Comparison of ENCODE assay signal across 9 mouse cellular contexts in genomic region chrX:144689859-144690181, GRCm38 (mm10). TPM values are rescaled to one million over a fixed set of nuclear protein-coding genes. Genes with fewer than 3 reads are reported as not detected.
DNase-seq lines count a peak whose midpoint lies in the region; ATAC-seq lines count a peak whose summit lies in the region.
"Had no signal": no experiment of that assay in that cellular context is flagged by ENCODE, and none has a peak within 500 bp of the region (broad histone marks: within the 10 kb centered on the region; RNA-seq: fewer than 3 reads in every experiment).

No protein-coding gene starts in this region.

- ATAC-seq in lung, embryonic 15.5 days (ENCODE audit: borderline replicate concordance, extremely low read depth, low FRiP score, low TSS enrichment) = no peak
- 0 out of 2 replicates have a peak, but pooled peaks have one; percentile 32 for ATAC-seq in neural tube, embryonic 15.5 days (ENCODE audit: low FRiP score)

- 0 out of 2 replicates have a peak overlapping the region, but pooled peaks have one; percentile 42 for H3K4me3 ChIP-seq in lung, embryonic 15.5 days
- peak overlapping the region; percentile 52 for H3K4me3 ChIP-seq in limb, embryonic 10.5 days
- peak overlapping the region; percentile 47 for H3K4me3 ChIP-seq in neural tube, embryonic 15.5 days (replicated peaks)

- no peak overlapping the region for H3K9ac ChIP-seq in lung, embryonic 15.5 days
- H3K9ac ChIP-seq in neural tube, embryonic 15.5 days (replicated peaks) = no peak overlapping the region

- peaks cover 32% of the 10 kb centered on the region; the same call in 1 of the 2 replicates for H3K27me3 ChIP-seq in lung, embryonic 15.5 days
- peaks cover 79% of the 10 kb centered on the region for H3K27me3 ChIP-seq in limb, embryonic 10.5 days (ENCODE audit: low read depth, poor library complexity, severe bottlenecking)
- H3K27me3 ChIP-seq in neural tube, embryonic 15.5 days (replicated peaks) = peaks cover 17% of the 10 kb centered on the region; the same call in 1 of the 2 replicates

- H3K27ac ChIP-seq in lung, embryonic 15.5 days = no peak overlapping the region
- H3K27ac ChIP-seq in limb, embryonic 10.5 days = no peak overlapping the region
- no peak overlapping the region for H3K27ac ChIP-seq in neural tube, embryonic 15.5 days (replicated peaks)

- H3K9me3 ChIP-seq in lung, embryonic 15.5 days = no peaks in the 10 kb centered on the region
- H3K9me3 ChIP-seq in limb, embryonic 10.5 days (replicated peaks) = no peaks in the 10 kb centered on the region
- no peaks in the 10 kb centered on the region for H3K9me3 ChIP-seq in neural tube, embryonic 15.5 days (replicated peaks)

- H3K4me1 ChIP-seq in lung, embryonic 15.5 days = no peaks in the 10 kb centered on the region
- H3K4me1 ChIP-seq in limb, embryonic 10.5 days = peaks cover 4% of the 10 kb centered on the region; the same call in 1 of the 2 replicates
- H3K4me1 ChIP-seq in neural tube, embryonic 15.5 days = no peaks in the 10 kb centered on the region

- WGBS in lung, embryonic 15.5 days = 15% methylated on average over 7 of the region's 7 CpGs
- WGBS in limb, embryonic 10.5 days = 14% methylated on average over 7 of the region's 7 CpGs
- 15% methylated on average over 7 of the region's 7 CpGs for WGBS in neural tube, embryonic 15.5 days

- DNase-seq in adrenal gland, postnatal 14 days = peak; percentile 9
- DNase-seq in adrenal gland, postnatal 4 days (ENCODE audit: low spot score in 2 of 2) = no peak
- no peak for DNase-seq in lung, postnatal 10 days
- peak; percentile 29 for DNase-seq in limb, embryonic 10.5 days (ENCODE audit: low spot score)
- DNase-seq in kidney, postnatal 10 days = no peak
- DNase-seq in B cell, adult 2 months = no peak

- peak overlapping the region; percentile 79 for H3K4me2 ChIP-seq in lung, embryonic 15.5 days
- peak overlapping the region; percentile 67 for H3K4me2 ChIP-seq in neural tube, embryonic 15.5 days

- H3K36me3 ChIP-seq in lung, embryonic 15.5 days = no peaks in the 10 kb centered on the region
- H3K36me3 ChIP-seq in limb, embryonic 10.5 days = no peaks in the 10 kb centered on the region
- no peaks in the 10 kb centered on the region for H3K36me3 ChIP-seq in neural tube, embryonic 15.5 days

RNA-seq across cellular contexts. Expression of gene Rtl4, which starts 1.1 kb away (rescaled TPM):
- total RNA-seq in adrenal gland, postnatal 14 days (2021) = 2.1 and 3.1 TPM in 2 replicates
- total RNA-seq in adrenal gland, postnatal 4 days (2021) = 1 to 10 TPM; 2.9 to 3.6 TPM
- 0.10 and 0.18 TPM in 2 replicates for polyA plus RNA-seq in lung, embryonic 15.5 days (2015; fragmentation: Nextera tagmentation; extraction: Ambion mirVana)
- 0.15 TPM in 1 of 2 replicates, not detected in the other for polyA plus RNA-seq in limb, embryonic 10.5 days (2016; fragmentation: Nextera tagmentation; extraction: Ambion mirVana)
- polyA plus RNA-seq in neural tube, embryonic 15.5 days (2015; fragmentation: Nextera tagmentation; extraction: Ambion mirVana) = 1.1 and 1.8 TPM in 2 replicates
- total RNA-seq: liver, adult 2 months had no signal
- polyA plus RNA-seq: liver, adult 2 months had no signal

RNA-seq across cellular contexts. Expression of gene Trpc5, which starts 1.8 kb away (rescaled TPM):
- total RNA-seq in adrenal gland, postnatal 14 days (2021) = 1.1 and 1.4 TPM in 2 replicates
- 1 to 10 TPM; 2.9 to 4.0 TPM for total RNA-seq in adrenal gland, postnatal 4 days (2021)
- 0.04 TPM in 1 of 2 replicates, not detected in the other for polyA plus RNA-seq in lung, embryonic 15.5 days (2015; fragmentation: Nextera tagmentation; extraction: Ambion mirVana)
- 0.05 TPM in 1 of 2 replicates, not detected in the other for polyA plus RNA-seq in limb, embryonic 10.5 days (2016; fragmentation: Nextera tagmentation; extraction: Ambion mirVana)
- polyA plus RNA-seq in neural tube, embryonic 15.5 days (2015; fragmentation: Nextera tagmentation; extraction: Ambion mirVana) = 3.7 and 4.4 TPM in 2 replicates
- total RNA-seq: liver, adult 2 months had no signal
- polyA plus RNA-seq: liver, adult 2 months had no signal

Comparison
In these comparisons a context has a peak if more than half of its experiments do, and no peak if none do; other contexts are left out.
1. DNase-seq: peak in adrenal gland, postnatal 14 days (single experiment) and limb, embryonic 10.5 days (single experiment); none in adrenal gland, postnatal 4 days (0 of 2), lung, postnatal 10 days (single experiment), kidney, postnatal 10 days (single experiment) and B cell, adult 2 months (0 of 2).
2. Peak in every context shown above with its lines, with median percentiles within 50 percentile points of each other: H3K4me3 ChIP-seq.